In genomic region chr17:90452770-90453169, GRCm38 (mm10) we compare ENCODE assay signal across 8 mouse cellular contexts.
DNase-seq lines count a peak whose midpoint lies in the region; ATAC-seq and TF ChIP-seq lines count a peak whose summit lies in the region.

No protein-coding gene starts in this region.

- no peak overlapping the region for H3K4me2 ChIP-seq in embryonic facial prominence, embryonic 11.5 days (ENCODE audit: low read depth, low read length)

- ATAC-seq in cerebellum, adult (ENCODE audit: insufficient number of reproducible peaks, low FRiP score, low TSS enrichment): peak; percentile 28; the same call in 1 of the 2 replicates
- no peak for ATAC-seq in embryonic facial prominence, embryonic 11.5 days (replicated peaks; ENCODE audit: insufficient number of reproducible peaks, low FRiP score, low TSS enrichment, low read depth)
- ATAC-seq in megakaryocyte progenitor cell, adult 5-6 weeks (replicated peaks; ENCODE audit: poor library complexity): no peak

- peaks cover 14% of the 10 kb centered on the region for H3K27me3 ChIP-seq in embryonic facial prominence, embryonic 11.5 days (ENCODE audit: control insufficient read depth, insufficient read depth, low read length)

- WGBS in embryonic facial prominence, embryonic 11.5 days: 56% methylated on average over 2 of the region's 2 CpGs

- peaks cover 0 to 2% of the 10 kb centered on the region in 2 experiments; a peak in 1 of 4 replicates for H3K4me1 ChIP-seq in ES-E14 (ENCODE audit: control insufficient read depth in 2 of 2, insufficient read depth in 2 of 2, low read length in 2 of 2, poor library complexity in 1 of 2)
- H3K4me1 ChIP-seq in embryonic facial prominence, embryonic 11.5 days (ENCODE audit: control insufficient read depth, insufficient read depth, low read length): no peaks in the 10 kb centered on the region

- H3K9me3 ChIP-seq in ES-E14 (ENCODE audit: control insufficient read depth, insufficient read depth, low read depth, low read length): no peaks in the 10 kb centered on the region
- no peaks in the 10 kb centered on the region for H3K9me3 ChIP-seq in embryonic facial prominence, embryonic 11.5 days (replicated peaks; ENCODE audit: control insufficient read depth, low read length)

- in situ Hi-C loops in ES-E14 (cut with MboI; ENCODE audit: low sequenced_read_pairs in 2 of 2, unreplicated experiment in 2 of 2): no loop called here

- no peak overlapping the region for H3K27ac ChIP-seq in ES-E14 (ENCODE audit: insufficient read depth, low read depth, low read length, poor library complexity, severe bottlenecking)
- H3K27ac ChIP-seq in embryonic facial prominence, embryonic 11.5 days (replicated peaks; ENCODE audit: low read depth, low read length): no peak overlapping the region

- no peak overlapping the region for H3K4me3 ChIP-seq in ES-E14 (ENCODE audit: insufficient read depth in 1 of 2, low read depth in 1 of 2, low read length in 2 of 2, poor library complexity in 1 of 2, severe bottlenecking in 1 of 2)
- H3K4me3 ChIP-seq in embryonic facial prominence, embryonic 11.5 days (ENCODE audit: low read depth, low read length): no peak overlapping the region

- H3K36me3 ChIP-seq in ES-E14 (ENCODE audit: control insufficient read depth, insufficient read depth, low read length, poor library complexity, severe bottlenecking): no peaks in the 10 kb centered on the region
- no peaks in the 10 kb centered on the region for H3K36me3 ChIP-seq in embryonic facial prominence, embryonic 11.5 days (replicated peaks; ENCODE audit: control insufficient read depth, insufficient read depth, low read depth, low read length)

- no peak for DNase-seq in cerebellum, postnatal 4 days (ENCODE audit: low spot score in 2 of 2)
- peak; percentile 3 for DNase-seq in ES-E14 (ENCODE audit: low read depth, low spot score)
- peak; percentile 26 for DNase-seq in embryonic facial prominence, embryonic 11.5 days (ENCODE audit: low spot score)
- DNase-seq in layer of hippocampus, postnatal 36 days: peak; percentile 45 to 54
- DNase-seq in urinary bladder, postnatal 10 days (ENCODE audit: low spot score): no peak
- no peak for DNase-seq in kidney, adult 11 months

- H3K9ac ChIP-seq in ES-E14 (ENCODE audit: insufficient read depth, low read depth, low read length, poor library complexity, severe bottlenecking): no peak overlapping the region
- no peak overlapping the region for H3K9ac ChIP-seq in embryonic facial prominence, embryonic 11.5 days (replicated peaks; ENCODE audit: low read length)

TF ChIP-seq in ES-E14, 5 proteins besides CTCF, POLR2A, EP300 and RAD21:
- TF ChIP-seq ZC3H11A (IDR thresholded peaks at IDR 0.05; ENCODE audit: borderline replicate concordance, low read depth, low read length) (no peak), ZNF384 (IDR thresholded peaks at IDR 0.05; ENCODE audit: low read depth, low read length) (no peak), HCFC1 (IDR thresholded peaks at IDR 0.05; ENCODE audit: borderline replicate concordance, insufficient read depth, low read length) (no peak), MAFK (IDR thresholded peaks at IDR 0.05; ENCODE audit: insufficient read depth, low read depth, low read length) (no peak), CHD2 (IDR thresholded peaks at IDR 0.05; ENCODE audit: low read depth, low read length) (no peak)

Comparison
In these comparisons a context has a peak if more than half of its experiments do, and no peak if none do; other contexts are left out.
1. DNase-seq: peak in ES-E14 (single experiment), embryonic facial prominence, embryonic 11.5 days (single experiment) and layer of hippocampus, postnatal 36 days (2 of 2); none in cerebellum, postnatal 4 days (0 of 2), urinary bladder, postnatal 10 days (single experiment) and kidney, adult 11 months (single experiment).